In genomic region chr6:99201271-99201705, GRCm38 (mm10) we compare ENCODE assay signal across 9 mouse cellular contexts.
DNase-seq lines count a peak whose midpoint lies in the region; ATAC-seq and TF ChIP-seq lines count a peak whose summit lies in the region.
"Had no signal": no experiment of that assay in that cellular context is flagged by ENCODE, and none has a peak within 500 bp of the region (broad histone marks: within the 10 kb centered on the region; RNA-seq: fewer than 3 reads in every experiment).

No protein-coding gene starts in this region.

- H3K36me3 ChIP-seq in heart, embryonic 11.5 days (ENCODE audit: control insufficient read depth, insufficient read depth, low read length), result no peaks in the 10 kb centered on the region
- no peaks in the 10 kb centered on the region for H3K36me3 ChIP-seq in hindbrain, embryonic 13.5 days
- no peaks in the 10 kb centered on the region for H3K36me3 ChIP-seq in stomach, postnatal 0 days (ENCODE audit: control insufficient read depth, insufficient read depth, low read length)

- H3K4me1 ChIP-seq in heart, embryonic 11.5 days (ENCODE audit: control insufficient read depth, insufficient read depth, low read length), result peaks cover 63% of the 10 kb centered on the region
- peaks cover 55% of the 10 kb centered on the region for H3K4me1 ChIP-seq in hindbrain, embryonic 13.5 days (replicated peaks)
- H3K4me1 ChIP-seq in stomach, postnatal 0 days (replicated peaks; ENCODE audit: control insufficient read depth, insufficient read depth), result peaks cover 18% of the 10 kb centered on the region

- peak overlapping the region; percentile 87 for H3K27ac ChIP-seq in heart, embryonic 11.5 days (ENCODE audit: low read depth, low read length)
- peak overlapping the region; percentile 45; the same call in 1 of the 2 replicates for H3K27ac ChIP-seq in hindbrain, embryonic 13.5 days
- H3K27ac ChIP-seq in stomach, postnatal 0 days (replicated peaks), result peak overlapping the region; percentile 45; the same call in 1 of the 2 replicates

- ATAC-seq in heart, embryonic 11.5 days (replicated peaks; ENCODE audit: insufficient number of reproducible peaks, low FRiP score, low TSS enrichment), result no peak
- 0 out of 2 replicates have a peak, but pooled peaks have one; percentile 33 for ATAC-seq in hindbrain, embryonic 13.5 days (ENCODE audit: low FRiP score)
- no peak for ATAC-seq in stomach, postnatal 0 days (ENCODE audit: low FRiP score, low TSS enrichment)

- peak overlapping the region; percentile 54 for H3K4me2 ChIP-seq in heart, embryonic 11.5 days
- 0 out of 2 replicates have a peak overlapping the region, but pooled peaks have one; percentile 8 for H3K4me2 ChIP-seq in hindbrain, embryonic 13.5 days
- H3K4me2 ChIP-seq in stomach, postnatal 0 days (replicated peaks; ENCODE audit: low read depth), result no peak overlapping the region

- TF ChIP-seq CTCF in stomach, postnatal 0 days (IDR thresholded peaks at IDR 0.05; ENCODE audit: low read depth), result no peak

- no peaks in the 10 kb centered on the region for H3K9me3 ChIP-seq in heart, embryonic 11.5 days (replicated peaks; ENCODE audit: control insufficient read depth, low read length)
- no peaks in the 10 kb centered on the region for H3K9me3 ChIP-seq in hindbrain, embryonic 13.5 days
- H3K9me3 ChIP-seq in stomach, postnatal 0 days (ENCODE audit: control insufficient read depth, low read length), result no peaks in the 10 kb centered on the region

- H3K4me3 ChIP-seq in heart, embryonic 11.5 days (ENCODE audit: low read depth, low read length), result no peak overlapping the region
- H3K4me3 ChIP-seq in hindbrain, embryonic 13.5 days, result no peak overlapping the region
- H3K4me3 ChIP-seq in stomach, postnatal 0 days (ENCODE audit: low read depth, low read length), result no peak overlapping the region

- no peak for DNase-seq in heart, adult 11 months
- peak; percentile 10 for DNase-seq in right cerebral cortex, adult 18-20 months
- DNase-seq in right cerebral cortex, postnatal 10 days (ENCODE audit: low spot score in 2 of 2), result no peak
- DNase-seq in stomach, postnatal 0 days (ENCODE audit: low spot score), result no peak
- DNase-seq in natural killer cell, adult 2 months (ENCODE audit: low spot score in 2 of 2), result no peak
- DNase-seq in lung, postnatal 25 days (ENCODE audit: low spot score), result no peak
- DNase-seq: kidney, adult 9 months had no signal

- TF ChIP-seq EP300 in stomach, postnatal 0 days (optimal IDR thresholded peaks at IDR 0.05), result no peak

- peak overlapping the region; percentile 52 for H3K9ac ChIP-seq in heart, embryonic 11.5 days (ENCODE audit: low read depth, low read length)
- 0 out of 2 replicates have a peak overlapping the region, but pooled peaks have one; percentile 4 for H3K9ac ChIP-seq in hindbrain, embryonic 13.5 days
- no peak overlapping the region for H3K9ac ChIP-seq in stomach, postnatal 0 days (ENCODE audit: low read length)

- 9% methylated on average over 4 of the region's 4 CpGs for WGBS in heart, embryonic 11.5 days (ENCODE audit: insufficient replicate concordance)
- 3% methylated on average over 4 of the region's 4 CpGs for WGBS in hindbrain, embryonic 13.5 days
- 30% methylated on average over 4 of the region's 4 CpGs for WGBS in stomach, postnatal 0 days

- H3K27me3 ChIP-seq in heart, embryonic 11.5 days (ENCODE audit: control insufficient read depth, insufficient read depth, low read length), result no peaks in the 10 kb centered on the region
- peaks cover 13% of the 10 kb centered on the region; the same call in 1 of the 2 replicates for H3K27me3 ChIP-seq in hindbrain, embryonic 13.5 days
- H3K27me3 ChIP-seq in stomach, postnatal 0 days (ENCODE audit: control insufficient read depth, insufficient read depth, low read length), result no peaks in the 10 kb centered on the region
